Mouse (Mus musculus) myocyte (in vitro differentiated cells): Measurements from ENCODE around the gene Pitpna. TPM values are rescaled to one million over a fixed set of nuclear protein-coding genes. Genes with fewer than 3 reads are reported as not detected.
"Not testable (repeated sequence)": the region's sequence is repeated elsewhere in the genome, so short reads cannot be mapped to it uniquely, and the experiment has no call there.

Experiments used
- H3K27me3 ChIP-seq: one replicate; pipeline ENCODE4 v1.6.1; 2011; ENCODE audit not compliant: control insufficient read depth, insufficient read depth, insufficient read length
- H3K36me3 ChIP-seq: one replicate; pipeline ENCODE4 v1.6.1; 2011; ENCODE audit not compliant: control insufficient read depth, insufficient read depth
- H3K4me2 ChIP-seq: one replicate; pipeline ENCODE4 v1.6.1; 2011; ENCODE audit warnings: low read depth, control low read depth
- H3K4me3 ChIP-seq: one replicate; pipeline ENCODE4 v1.5.1; 2011; ENCODE audit warnings: mild to moderate bottlenecking, control low read depth, moderate library complexity
- H3K79me2 ChIP-seq: one replicate; pipeline ENCODE4 v1.6.1; 2011; ENCODE audit not compliant: control insufficient read depth, insufficient read depth
- H3ac ChIP-seq: one replicate; pipeline ENCODE4 v1.6.1; 2011; ENCODE audit not compliant: control insufficient read depth, insufficient read length
- CEBPB ChIP-seq: IDR thresholded peaks from 2 replicates; pipeline ENCODE4 v1.6.1; 2011; ENCODE audit warnings: mild to moderate bottlenecking, moderate library complexity; ENCODE audit not compliant: poor library complexity, insufficient read depth, severe bottlenecking
- E2F4 ChIP-seq: IDR thresholded peaks from one replicate; pipeline ENCODE4 v1.6.1; 2011; ENCODE audit warnings: mild to moderate bottlenecking, control low read depth, moderate library complexity; ENCODE audit not compliant: insufficient read depth
- MAX ChIP-seq: IDR thresholded peaks from one replicate; pipeline ENCODE4 v1.6.1; 2011; ENCODE audit warnings: low read depth, mild to moderate bottlenecking, control low read depth
- MYOD1 ChIP-seq, 3 experiments: IDR thresholded peaks; one replicate each; pipeline ENCODE4 v1.6.1; 2011; ENCODE audit warnings: control low read depth in 2 of 3, low read depth in 2 of 3, mild to moderate bottlenecking in 2 of 3, moderate library complexity in 1 of 3; ENCODE audit not compliant: insufficient read length in 2 of 3, control insufficient read depth in 1 of 3
- MYOG ChIP-seq, 3 experiments: IDR thresholded peaks; one replicate each; pipeline ENCODE4 v1.6.1; 2011; ENCODE audit warnings: control low read depth in 2 of 3, low read depth in 2 of 3, mild to moderate bottlenecking in 2 of 3; ENCODE audit not compliant: insufficient read length in 2 of 3, control insufficient read depth in 1 of 3, insufficient read depth in 1 of 3
- POLR2A ChIP-seq: IDR thresholded peaks from one replicate; pipeline ENCODE4 v1.6.1; 2011; ENCODE audit warnings: low read depth, mild to moderate bottlenecking, control low read depth, moderate library complexity; ENCODE audit not compliant: insufficient read length
- POLR2AphosphoS2 ChIP-seq: IDR thresholded peaks from one replicate; pipeline ENCODE4 v1.6.1; 2011; ENCODE audit warnings: low read depth, control low read depth; ENCODE audit not compliant: insufficient read length
- REST ChIP-seq: IDR thresholded peaks from one replicate; pipeline ENCODE4 v1.6.1; 2011; ENCODE audit warnings: mild to moderate bottlenecking, control low read depth, moderate library complexity; ENCODE audit not compliant: insufficient read depth, insufficient read length
- SRF ChIP-seq: IDR thresholded peaks from one replicate; pipeline ENCODE4 v1.6.1; 2011; ENCODE audit warnings: low read depth; ENCODE audit not compliant: control insufficient read depth, insufficient read length
- TCF12 ChIP-seq: IDR thresholded peaks from one replicate; pipeline ENCODE4 v1.6.1; 2011; ENCODE audit warnings: mild to moderate bottlenecking, control low read depth; ENCODE audit not compliant: poor library complexity, insufficient read depth, severe bottlenecking
- TCF3 ChIP-seq: IDR thresholded peaks from one replicate; pipeline ENCODE4 v1.6.1; 2011; ENCODE audit warnings: low read depth, control low read depth; ENCODE audit not compliant: insufficient read length
- USF1 ChIP-seq: IDR thresholded peaks from one replicate; pipeline ENCODE4 v1.6.1; 2011; ENCODE audit warnings: low read depth, mild to moderate bottlenecking, control low read depth, moderate library complexity
- polyA plus RNA-seq: library from polyadenylated mRNA; unstranded; fragments of >200 nt; fragmentation: generic; extraction: Trizol; gene quantifications from one replicate; pipeline ENCODE4 v1.2.1, GENCODE M21; 2012; ENCODE audit warnings: missing spikeins

The Pitpna gene
- polyA plus RNA-seq, 1 experiment, result 125 TPM

- Histone ChIP-seq H3K4me3 (no peak overlapping the region), H3K36me3 (peaks cover 36% of the 10 kb centered on the region)
- TF ChIP-seq CEBPB (no peak), USF1 (no peak), MYOD1 (IDR thresholded peaks at IDR 0.05; ENCODE audit: control insufficient read depth in 1 of 3, insufficient read length in 2 of 3, low read depth in 2 of 3) (no peak), MAX (no peak), POLR2AphosphoS2 (no peak), MYOG (IDR thresholded peaks at IDR 0.05; ENCODE audit: control insufficient read depth in 1 of 3, insufficient read depth in 1 of 3, insufficient read length in 2 of 3, low read depth in 2 of 3) (no peak), REST (no peak), TCF3 (no peak), TCF12 (no peak), E2F4 (no peak), POLR2A (no peak)
Measured at GRCm38 (mm10) chr11:75596726-75597255, 8.9 kb downstream of the Pitpna start.

GRCm38 (mm10) chr11:75598004-75598403 is 10.1 kb downstream of the Pitpna start:
- TF ChIP-seq MYOD1 (IDR thresholded peaks at IDR 0.05; ENCODE audit: control insufficient read depth in 1 of 3, insufficient read length in 2 of 3, low read depth in 2 of 3) (no peak), POLR2A (no peak), REST (no peak), E2F4 (no peak), MAX (no peak), SRF (no peak), MYOG (IDR thresholded peaks at IDR 0.05; ENCODE audit: control insufficient read depth in 1 of 3, insufficient read depth in 1 of 3, insufficient read length in 2 of 3, low read depth in 2 of 3) (no peak), USF1 (no peak), POLR2AphosphoS2 (no peak), CEBPB (no peak), TCF12 (no peak), TCF3 (no peak)
- peaks cover 38% of the 10 kb centered on the region for H3K36me3 ChIP-seq
- H3K4me2 ChIP-seq, result no peak overlapping the region
- no peak overlapping the region for H3K4me3 ChIP-seq
- H3K79me2 ChIP-seq, result no peaks in the 10 kb centered on the region
- no peaks in the 10 kb centered on the region for H3K27me3 ChIP-seq
- no peak overlapping the region for H3ac ChIP-seq

More at GRCm38 (mm10) chr11:75596726-75597255, 8.9 kb downstream of the Pitpna start:
- H3ac ChIP-seq, result no peak overlapping the region
- H3K4me2 ChIP-seq, result no peak overlapping the region
- no peaks in the 10 kb centered on the region for H3K27me3 ChIP-seq
- no peaks in the 10 kb centered on the region for H3K79me2 ChIP-seq

GRCm38 (mm10) chr11:75599802-75600201 is 11.9 kb downstream of the Pitpna start:
- H3K4me2 ChIP-seq, H3ac ChIP-seq, H3K79me2 ChIP-seq, H3K4me3 ChIP-seq, H3K27me3 ChIP-seq: not testable (repeated sequence)
- H3K36me3 ChIP-seq, result peaks cover 33% of the 10 kb centered on the region

GRCm38 (mm10) chr11:75604826-75605225 is 16.9 kb downstream of the Pitpna start:
- Histone ChIP-seq H3K4me3 (no peak overlapping the region), H3K36me3 (peaks cover 32% of the 10 kb centered on the region), H3K27me3 (no peaks in the 10 kb centered on the region), H3K4me2 (no peak overlapping the region), H3ac (no peak overlapping the region), H3K79me2 (no peaks in the 10 kb centered on the region)
- TF ChIP-seq POLR2A (no peak), USF1 (no peak), MAX (no peak), TCF12 (no peak), SRF (no peak), TCF3 (no peak), E2F4 (no peak)

- TF ChIP-seq MYOG (IDR thresholded peaks at IDR 0.05; ENCODE audit: control insufficient read depth in 1 of 3, insufficient read depth in 1 of 3, insufficient read length in 2 of 3, low read depth in 2 of 3) (no peak), MAX (no peak), TCF12 (no peak), CEBPB (no peak), USF1 (no peak), SRF (no peak), E2F4 (no peak), REST (no peak), MYOD1 (IDR thresholded peaks at IDR 0.05; ENCODE audit: control insufficient read depth in 1 of 3, insufficient read length in 2 of 3, low read depth in 2 of 3) (no peak), POLR2AphosphoS2 (no peak), TCF3 (no peak), POLR2A (no peak)
- no peaks in the 10 kb centered on the region for H3K27me3 ChIP-seq
- no peak overlapping the region for H3K4me2 ChIP-seq
- H3K79me2 ChIP-seq, result no peaks in the 10 kb centered on the region
- H3ac ChIP-seq, result no peak overlapping the region
- H3K4me3 ChIP-seq, result no peak overlapping the region
- H3K36me3 ChIP-seq, result peaks cover 37% of the 10 kb centered on the region
Measured at GRCm38 (mm10) chr11:75605318-75605717, 17.4 kb downstream of the Pitpna start.
